Mouse (Mus musculus): ENCODE measurements around the gene Ccpg1os. TPM values are rescaled to one million over a fixed set of nuclear protein-coding genes. Genes with fewer than 3 reads are reported as not detected.
A peak's percentile ranks its signal among the peaks of the same experiment; 100 is the strongest.

The Ccpg1os gene
- polyA plus RNA-seq (2015; fragmentation: Nextera tagmentation; extraction: Ambion mirVana), result 19.7 and 20.6 TPM in 2 replicates

GRCm38 (mm10) chr9:72985250-72986220 lies at the start of gene Ccpg1os, which contains the start of gene Ccpg1:
Ccpg1os (minus strand) TSS chr9:72985382.
Ccpg1 (plus strand) TSS chr9:72985429.
- peak; percentile 100 for ATAC-seq (ENCODE audit: borderline replicate concordance, extremely low read depth, low FRiP score, low TSS enrichment)
- no peaks in the 10 kb centered on the region for H3K9me3 ChIP-seq
- peaks cover 14% of the 10 kb centered on the region for H3K4me1 ChIP-seq
- no peaks in the 10 kb centered on the region for H3K27me3 ChIP-seq
- H3K4me3 ChIP-seq, result peak within 1 kb of the TSS; percentile 97
- H3K36me3 ChIP-seq, result no peaks in the 10 kb centered on the region
- peak within 1 kb of the TSS; percentile 84 for H3K4me2 ChIP-seq
- WGBS, result under 1% methylated on average over 88 of the region's 88 CpGs
- H3K9ac ChIP-seq, result peak within 1 kb of the TSS; percentile 68
- H3K27ac ChIP-seq, result 0 out of 2 replicates have a peak within 1 kb of the TSS, but pooled peaks have one; percentile 31

GRCm38 (mm10) chr9:73033406-73033805 lies 48.2 kb upstream of the Ccpg1os start:
- H3K27ac ChIP-seq, result no peak overlapping the region
- no peaks in the 10 kb centered on the region for H3K4me1 ChIP-seq
- ATAC-seq (ENCODE audit: borderline replicate concordance, extremely low read depth, low FRiP score, low TSS enrichment), result no peak
- H3K4me3 ChIP-seq, result no peak overlapping the region
- WGBS, result 88% methylated on average over 1 of the region's 1 CpGs
- H3K9ac ChIP-seq, result no peak overlapping the region
- no peaks in the 10 kb centered on the region for H3K27me3 ChIP-seq
- no peaks in the 10 kb centered on the region for H3K9me3 ChIP-seq
- peaks cover 19% of the 10 kb centered on the region; the same call in 1 of the 2 replicates for H3K36me3 ChIP-seq
- no peak overlapping the region for H3K4me2 ChIP-seq

DNA sequence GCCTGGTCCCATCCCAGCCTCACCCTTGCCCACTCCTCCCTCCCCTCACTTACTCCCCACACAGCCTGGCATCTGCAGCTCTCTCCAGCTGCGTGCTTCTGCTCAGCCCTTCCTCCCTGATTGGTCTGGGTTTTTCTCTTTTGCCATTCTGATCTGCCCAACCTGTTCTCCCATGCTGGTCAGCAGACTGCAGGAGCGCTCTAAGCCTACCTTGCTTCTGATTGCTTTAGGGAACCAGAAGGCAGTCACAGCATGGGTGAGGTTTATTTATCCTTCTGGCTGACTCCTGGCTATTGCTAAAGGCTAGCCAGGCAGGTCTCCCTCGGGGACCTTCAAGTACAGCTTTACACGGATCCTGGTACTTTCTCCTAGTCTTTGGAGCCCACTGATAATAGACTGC lies 46.2 kb upstream of the Ccpg1os start:
- Histone ChIP-seq H3K4me3 (no peak overlapping the region), H3K27me3 (no peaks in the 10 kb centered on the region), H3K9ac (no peak overlapping the region), H3K36me3 (peaks cover 16% of the 10 kb centered on the region; the same call in 1 of the 2 replicates), H3K9me3 (no peaks in the 10 kb centered on the region), H3K4me2 (no peak overlapping the region), H3K27ac (no peak overlapping the region), H3K4me1 (no peaks in the 10 kb centered on the region)
- no peak for ATAC-seq (ENCODE audit: borderline replicate concordance, extremely low read depth, low FRiP score, low TSS enrichment)
- 64% methylated on average over 4 of the region's 4 CpGs for WGBS

GRCm38 (mm10) chr9:73030443-73030842 lies 45.3 kb upstream of the Ccpg1os start:
- ATAC-seq (ENCODE audit: borderline replicate concordance, extremely low read depth, low FRiP score, low TSS enrichment), result no peak
- WGBS, result 96% methylated on average over 1 of the region's 1 CpGs

GRCm38 (mm10) chr9:73025818-73026636 lies 40.8 kb upstream of the Ccpg1os start:
- 0 out of 2 replicates have a peak overlapping the region, but pooled peaks have one; percentile 12 for H3K4me2 ChIP-seq
- no peaks in the 10 kb centered on the region for H3K27me3 ChIP-seq
- H3K4me3 ChIP-seq, result no peak overlapping the region
- H3K9me3 ChIP-seq, result no peaks in the 10 kb centered on the region
- H3K9ac ChIP-seq, result no peak overlapping the region
- peaks cover 2% of the 10 kb centered on the region; the same call in 1 of the 2 replicates for H3K36me3 ChIP-seq
- WGBS, result 29% methylated on average over 17 of the region's 17 CpGs
- ATAC-seq (ENCODE audit: borderline replicate concordance, extremely low read depth, low FRiP score, low TSS enrichment), result 0 out of 2 replicates have a peak, but pooled peaks have one; percentile 39
- H3K4me1 ChIP-seq, result no peaks in the 10 kb centered on the region
- no peak overlapping the region for H3K27ac ChIP-seq

More at GRCm38 (mm10) chr9:73030443-73030842, 45.3 kb upstream of the Ccpg1os start:
- Histone ChIP-seq H3K9ac (no peak overlapping the region), H3K4me2 (no peak overlapping the region), H3K36me3 (peaks cover 16% of the 10 kb centered on the region; the same call in 1 of the 2 replicates), H3K27ac (no peak overlapping the region), H3K4me1 (no peaks in the 10 kb centered on the region), H3K9me3 (no peaks in the 10 kb centered on the region), H3K27me3 (no peaks in the 10 kb centered on the region), H3K4me3 (no peak overlapping the region)

GRCm38 (mm10) chr9:73020566-73021097 lies 35.5 kb upstream of the Ccpg1os start:
- no peak overlapping the region for H3K9ac ChIP-seq
- H3K36me3 ChIP-seq, result peaks cover 25% of the 10 kb centered on the region
- no peak overlapping the region for H3K4me3 ChIP-seq

GRCm38 (mm10) chr9:73019841-73020240 lies 34.7 kb upstream of the Ccpg1os start:
- Histone ChIP-seq H3K9ac (no peak overlapping the region), H3K36me3 (peaks cover 27% of the 10 kb centered on the region), H3K27me3 (no peaks in the 10 kb centered on the region), H3K4me1 (no peaks in the 10 kb centered on the region), H3K4me2 (no peak overlapping the region), H3K4me3 (no peak overlapping the region), H3K27ac (no peak overlapping the region), H3K9me3 (no peaks in the 10 kb centered on the region)
- ATAC-seq (ENCODE audit: borderline replicate concordance, extremely low read depth, low FRiP score, low TSS enrichment), result no peak
- WGBS, result 88% methylated on average over 10 of the region's 10 CpGs

More at GRCm38 (mm10) chr9:73020566-73021097, 35.5 kb upstream of the Ccpg1os start:
- Histone ChIP-seq H3K4me1 (no peaks in the 10 kb centered on the region), H3K9me3 (no peaks in the 10 kb centered on the region), H3K27me3 (no peaks in the 10 kb centered on the region), H3K4me2 (no peak overlapping the region), H3K27ac (no peak overlapping the region)
- WGBS, result 91% methylated on average over 5 of the region's 5 CpGs
- no peak for ATAC-seq (ENCODE audit: borderline replicate concordance, extremely low read depth, low FRiP score, low TSS enrichment)

DNA sequence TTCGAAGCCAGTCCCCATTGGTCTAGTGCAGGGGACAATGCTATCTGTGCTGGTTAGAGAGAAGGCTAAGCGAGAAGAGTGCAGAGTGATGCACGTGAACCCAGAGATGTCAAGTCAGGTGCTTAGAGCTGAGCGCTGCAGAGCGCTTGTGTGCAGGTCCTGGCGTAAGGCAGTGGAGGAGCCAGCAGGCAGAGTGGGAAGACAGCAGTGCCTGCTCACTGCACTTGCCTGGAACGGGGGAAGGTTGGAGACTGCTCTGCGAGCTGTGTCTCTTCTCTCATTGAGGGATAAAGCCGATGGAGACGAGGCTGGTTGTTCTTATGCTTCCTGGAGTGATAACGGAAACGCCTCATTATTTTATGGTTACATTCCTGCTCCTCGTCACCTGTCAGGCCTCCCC lies 29.5 kb upstream of the Ccpg1os start:
- Histone ChIP-seq H3K27me3 (no peaks in the 10 kb centered on the region), H3K4me1 (no peaks in the 10 kb centered on the region), H3K4me2 (no peak overlapping the region), H3K4me3 (no peak overlapping the region), H3K9ac (no peak overlapping the region), H3K9me3 (no peaks in the 10 kb centered on the region), H3K36me3 (peaks cover 41% of the 10 kb centered on the region), H3K27ac (no peak overlapping the region)
- 80% methylated on average over 13 of the region's 13 CpGs for WGBS
- no peak for ATAC-seq (ENCODE audit: borderline replicate concordance, extremely low read depth, low FRiP score, low TSS enrichment)

DNA sequence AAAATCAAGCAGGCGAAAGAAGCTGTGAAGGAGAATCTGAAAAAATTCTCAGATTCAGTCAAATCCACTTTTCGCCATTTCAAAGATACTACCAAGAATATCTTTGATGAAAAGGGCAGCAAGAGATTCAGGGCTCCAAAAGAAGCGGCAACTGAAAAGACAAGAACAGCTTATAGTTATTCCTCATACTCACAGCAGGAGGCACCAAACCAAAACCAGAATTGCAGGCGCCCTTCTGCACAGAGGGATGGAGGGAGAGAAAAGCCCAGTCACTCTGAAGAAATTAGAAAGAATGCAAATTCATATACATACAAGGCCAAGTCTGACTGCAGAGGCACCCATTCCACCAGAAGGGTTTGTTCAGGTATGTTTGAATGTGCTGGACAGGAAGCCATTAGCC lies 27.4 kb upstream of the Ccpg1os start:
- H3K27ac ChIP-seq, result no peak overlapping the region
- 87% methylated on average over 4 of the region's 4 CpGs for WGBS
- H3K4me2 ChIP-seq, result no peak overlapping the region
- no peaks in the 10 kb centered on the region for H3K4me1 ChIP-seq
- ATAC-seq (ENCODE audit: borderline replicate concordance, extremely low read depth, low FRiP score, low TSS enrichment), result no peak
- no peak overlapping the region for H3K4me3 ChIP-seq
- H3K9me3 ChIP-seq, result no peaks in the 10 kb centered on the region
- H3K36me3 ChIP-seq, result peaks cover 41% of the 10 kb centered on the region
- no peaks in the 10 kb centered on the region for H3K27me3 ChIP-seq
- no peak overlapping the region for H3K9ac ChIP-seq

- no peaks in the 10 kb centered on the region for H3K27me3 ChIP-seq
- 49% methylated on average over 3 of the region's 3 CpGs for WGBS
- no peak overlapping the region for H3K27ac ChIP-seq
- no peaks in the 10 kb centered on the region for H3K9me3 ChIP-seq
- H3K9ac ChIP-seq, result no peak overlapping the region
- ATAC-seq (ENCODE audit: borderline replicate concordance, extremely low read depth, low FRiP score, low TSS enrichment), result no peak
- H3K4me1 ChIP-seq, result no peaks in the 10 kb centered on the region
- H3K36me3 ChIP-seq, result peaks cover 15% of the 10 kb centered on the region
- no peak overlapping the region for H3K4me3 ChIP-seq
- H3K4me2 ChIP-seq, result no peak overlapping the region
Measured at GRCm38 (mm10) chr9:73008384-73008783, 23.2 kb upstream of the Ccpg1os start.

DNA sequence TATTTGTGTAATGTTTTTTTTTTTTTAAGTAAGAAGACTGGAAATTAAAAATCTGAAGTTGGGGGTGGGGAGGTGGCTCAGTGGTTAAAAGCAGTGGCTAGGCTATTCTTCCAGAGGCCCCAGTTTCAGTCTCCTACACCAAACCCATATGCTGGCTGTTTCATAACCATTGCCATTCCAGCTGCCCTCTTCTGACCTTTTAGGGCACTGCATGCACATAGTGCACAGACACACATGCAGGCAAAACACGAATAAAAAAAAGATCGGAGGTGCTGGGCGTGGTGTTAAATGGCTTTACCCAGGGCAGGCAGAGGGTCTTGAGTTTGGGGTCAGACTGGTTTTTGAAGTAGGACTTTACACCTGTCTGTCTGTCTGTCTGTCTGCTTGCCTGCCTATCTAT lies 21.0 kb upstream of the Ccpg1os start:
- Histone ChIP-seq H3K36me3 (peaks cover 3% of the 10 kb centered on the region; the same call in 1 of the 2 replicates), H3K27ac (no peak overlapping the region), H3K4me3 (no peak overlapping the region), H3K9ac (no peak overlapping the region), H3K9me3 (no peaks in the 10 kb centered on the region), H3K27me3 (no peaks in the 10 kb centered on the region), H3K4me2 (no peak overlapping the region), H3K4me1 (no peaks in the 10 kb centered on the region)
- WGBS, result 89% methylated on average over 3 of the region's 3 CpGs
- ATAC-seq (ENCODE audit: borderline replicate concordance, extremely low read depth, low FRiP score, low TSS enrichment), result no peak
